Mouse (Mus musculus): Measurements from ENCODE around the gene Gdi2.

DNA sequence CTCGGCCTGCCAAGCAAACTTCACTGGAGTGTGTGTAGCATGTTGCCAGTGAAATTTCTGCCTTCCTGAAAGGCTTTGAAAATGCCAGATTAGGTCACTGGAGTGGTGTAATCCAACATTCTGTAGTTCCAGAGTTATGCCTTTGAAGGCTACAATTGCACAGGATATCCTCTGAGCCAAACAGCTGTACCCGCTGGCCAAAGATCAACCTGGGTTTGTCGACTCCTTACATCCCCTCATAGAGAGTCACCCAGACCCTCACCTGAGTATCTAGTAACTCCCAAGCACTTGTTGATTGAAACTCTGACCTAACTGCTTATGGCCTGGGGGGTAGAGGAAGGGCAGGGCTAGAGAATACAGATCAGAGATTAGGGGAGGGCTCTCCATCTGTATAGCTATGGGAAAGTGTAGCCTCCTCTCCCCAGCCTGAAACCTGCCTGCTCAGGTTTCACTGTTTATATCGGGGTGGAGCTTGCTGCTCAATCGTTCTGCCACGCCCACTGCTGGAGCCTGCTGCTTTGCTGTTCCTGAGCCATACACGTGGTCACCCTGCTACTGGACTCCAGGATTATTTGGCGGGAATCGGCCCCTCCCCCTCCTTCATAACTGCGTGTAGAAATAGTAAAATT lies 6.1 kb upstream of the Gdi2 start:
- TF ChIP-seq GATA1 (IDR thresholded peaks at IDR 0.05; ENCODE audit: borderline replicate concordance, low read length) (no peak), FLI1 (IDR thresholded peaks at IDR 0.05; ENCODE audit: low read length) (no peak)
